Mouse (Mus musculus) stomach, postnatal 0 days (tissue): Measurements from ENCODE around the gene Nit2. TPM values are rescaled to one million over a fixed set of nuclear protein-coding genes. Genes with fewer than 3 reads are reported as not detected.
A peak's percentile ranks its signal among the peaks of the same experiment; 100 is the strongest.

Experiments used
- ATAC-seq: fragments of 200-750 bp; cut with Nextera tagmentation; 2 replicates; pipeline ENCODE4 v1.8.0; 2017; ENCODE audit not compliant: low FRiP score, low TSS enrichment
- DNase-seq: peaks from one replicate; pipeline ENCODE4 v3.0.0-alpha.2; 2016; ENCODE audit warnings: low spot score
- H3K27ac ChIP-seq: fragments of 300-500 bp; sonication (generic); replicated peaks from 2 replicates; pipeline ENCODE4 v1.5.1; 2014; ENCODE audit warnings: mild to moderate bottlenecking, control low read depth
- H3K27me3 ChIP-seq: fragments of 300-500 bp; sonication (generic); 2 replicates; pipeline ENCODE4 v1.6.1; 2014; ENCODE audit warnings: low read length; ENCODE audit not compliant: control insufficient read depth, insufficient read depth
- H3K36me3 ChIP-seq: fragments of 300-500 bp; sonication (generic); 2 replicates; pipeline ENCODE4 v1.6.1; 2014; ENCODE audit warnings: low read length, mixed read lengths; ENCODE audit not compliant: control insufficient read depth, insufficient read depth
- H3K4me1 ChIP-seq: fragments of 300-500 bp; sonication (generic); replicated peaks from 2 replicates; pipeline ENCODE4 v1.6.1; 2014; ENCODE audit warnings: antibody characterized with exemption; ENCODE audit not compliant: control insufficient read depth, insufficient read depth
- H3K4me2 ChIP-seq: fragments of 300-500 bp; sonication (generic); replicated peaks from 2 replicates; pipeline ENCODE4 v1.6.1; 2014; ENCODE audit warnings: low read depth, mild to moderate bottlenecking, control low read depth, moderate library complexity
- H3K4me3 ChIP-seq: fragments of 300-500 bp; sonication (generic); 2 replicates; pipeline ENCODE4 v1.5.1; 2014; ENCODE audit warnings: low read depth, low read length, control low read depth
- H3K9ac ChIP-seq: fragments of 300-500 bp; sonication (generic); 2 replicates; pipeline ENCODE4 v1.6.1; 2014; ENCODE audit warnings: mild to moderate bottlenecking, low read length, control low read depth, mixed read lengths
- H3K9me3 ChIP-seq: fragments of 300-500 bp; sonication (generic); 2 replicates; pipeline ENCODE4 v1.6.1; 2016; ENCODE audit warnings: low read length; ENCODE audit not compliant: control insufficient read depth
- CTCF ChIP-seq: IDR thresholded peaks from 2 replicates; pipeline ENCODE4 v1.5.1; 2016; ENCODE audit warnings: antibody characterized with exemption, low read depth, mild to moderate bottlenecking, moderate library complexity
- EP300 ChIP-seq: optimal IDR thresholded peaks from 2 replicates; pipeline ENCODE3; 2016; ENCODE audit warnings: antibody characterized with exemption
- WGBS: fragments of 180-500 bp; shearing (Covaris S2); extraction: QIAGEN DNeasy Blood & Tissue Kit; methylation state at CpG from one replicate; pipeline ENCODE4 v1.1.7; 2014; 5-methylcytosine and 5-hydroxymethylcytosine counted together
- polyA plus RNA-seq: library from polyadenylated mRNA; unstranded; fragments of >200 nt; fragmentation: Nextera tagmentation; extraction: Ambion mirVana; gene quantifications from 2 replicates; pipeline ENCODE4 v1.2.1, GENCODE M21; 2015

Gene Nit2
- polyA plus RNA-seq, 1 experiment from 2014 or later = 41.3 TPM

- H3K36me3 ChIP-seq = peaks cover 5% of the 10 kb centered on the region; the same call in 1 of the 2 replicates
- ATAC-seq = no peak
- H3K9me3 ChIP-seq = no peaks in the 10 kb centered on the region
- H3K9ac ChIP-seq = no peak overlapping the region
- no peak for DNase-seq
- no peak overlapping the region for H3K4me2 ChIP-seq
- TF ChIP-seq EP300 (no peak), CTCF (no peak)
- no peaks in the 10 kb centered on the region for H3K27me3 ChIP-seq
- no peak overlapping the region for H3K27ac ChIP-seq
- no peaks in the 10 kb centered on the region for H3K4me1 ChIP-seq
- 92% methylated on average over 8 of the region's 8 CpGs for WGBS
- no peak overlapping the region for H3K4me3 ChIP-seq
These were observed 4.0 kb upstream of the Nit2 start for GRCm38 (mm10) chr16:57171161-57171560.

DNA sequence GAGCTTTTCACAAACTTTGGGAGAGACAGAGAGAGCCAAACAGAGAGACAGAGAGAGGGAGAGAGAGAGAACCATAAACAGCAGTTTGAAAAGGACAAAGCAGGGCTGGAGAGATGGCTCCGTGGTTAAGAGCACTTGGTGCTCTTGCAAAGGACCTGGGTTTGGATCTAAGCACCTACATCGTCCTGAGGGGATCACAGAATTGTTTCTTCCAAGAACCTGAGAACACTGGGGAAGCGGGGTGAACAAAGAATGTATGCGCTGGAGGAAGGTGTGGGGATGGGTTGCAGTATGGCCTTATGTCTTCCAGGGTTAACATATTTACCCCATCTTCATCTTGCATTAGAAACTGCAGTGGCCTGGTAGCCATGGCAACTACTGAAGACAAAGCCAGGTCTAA, 1.1 kb upstream of the Nit2 start:
- Histone ChIP-seq H3K9ac (no peak overlapping the region), H3K27ac (no peak overlapping the region; the same call in 1 of the 2 replicates), H3K9me3 (no peaks in the 10 kb centered on the region), H3K27me3 (no peaks in the 10 kb centered on the region), H3K36me3 (peaks cover 5% of the 10 kb centered on the region; the same call in 1 of the 2 replicates), H3K4me3 (no peak overlapping the region), H3K4me2 (no peak overlapping the region), H3K4me1 (no peaks in the 10 kb centered on the region)
- no peak for DNase-seq
- TF ChIP-seq EP300 (no peak), CTCF (no peak)
- ATAC-seq = no peak
- WGBS = 74% methylated on average over 4 of the region's 4 CpGs

DNA sequence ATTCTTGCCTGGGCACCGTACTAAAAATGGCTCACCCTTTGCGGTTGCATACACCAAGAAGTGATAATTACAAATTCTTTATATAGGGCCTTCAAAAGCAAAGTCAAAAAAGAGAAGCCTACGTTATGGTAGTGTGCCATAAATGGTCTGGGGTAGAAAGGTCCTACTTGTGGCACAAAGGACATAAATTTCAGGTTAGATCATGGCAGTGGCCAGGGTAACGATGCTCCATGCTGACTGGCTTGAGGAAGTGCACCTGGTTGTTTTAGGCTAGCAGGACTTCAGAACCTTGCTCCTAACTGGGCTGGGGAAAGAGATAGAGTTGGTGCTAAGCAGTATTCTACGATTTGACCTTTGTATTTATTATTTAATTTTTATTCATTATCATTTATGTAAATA, 372 bp upstream of the Nit2 start:
- TF ChIP-seq EP300 (no peak), CTCF (no peak)

DNA sequence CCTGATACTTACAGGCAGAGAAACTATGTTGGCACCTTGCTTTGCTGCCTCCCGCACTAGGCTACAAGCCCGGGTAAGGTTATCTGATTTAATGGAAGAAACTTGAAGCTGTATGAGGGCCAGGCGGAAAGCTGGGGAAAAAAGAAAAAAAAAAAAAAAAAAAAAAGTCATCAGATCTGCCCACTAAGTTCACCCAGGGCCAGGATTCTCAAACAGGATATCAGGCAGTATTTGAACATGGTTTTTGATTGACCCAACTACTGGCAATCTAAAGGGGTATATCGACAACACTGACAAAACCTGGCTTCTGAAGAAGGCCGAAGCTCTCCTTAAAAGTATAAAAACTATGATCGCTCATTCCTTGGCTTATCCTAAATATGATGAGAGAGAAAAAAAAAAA, 1.1 kb downstream of the Nit2 start:
- Histone ChIP-seq H3K4me2 (peak overlapping the region; percentile 66), H3K9ac (no peak overlapping the region)
- 73% methylated on average over 6 of the region's 6 CpGs for WGBS

More for the DNA sequence above, 372 bp upstream of the Nit2 start:
- Histone ChIP-seq H3K27ac (peak overlapping the region; percentile 45; the same call in 1 of the 2 replicates), H3K36me3 (peaks cover 2% of the 10 kb centered on the region; the same call in 1 of the 2 replicates), H3K9me3 (no peaks in the 10 kb centered on the region), H3K4me3 (peak overlapping the region; percentile 71), H3K27me3 (no peaks in the 10 kb centered on the region), H3K4me2 (peak overlapping the region; percentile 66), H3K4me1 (no peaks in the 10 kb centered on the region), H3K9ac (no peak overlapping the region)
- 12% methylated on average over 5 of the region's 5 CpGs for WGBS
- ATAC-seq (peak; percentile 33), DNase-seq (no peak)

GRCm38 (mm10) chr16:57165157-57165556, 2.0 kb downstream of the Nit2 start:
- H3K4me3 ChIP-seq = no peak overlapping the region
- DNase-seq (no peak), ATAC-seq (no peak)
- H3K4me2 ChIP-seq = no peak overlapping the region
- H3K27me3 ChIP-seq = no peaks in the 10 kb centered on the region
- TF ChIP-seq CTCF = no peak
- TF ChIP-seq EP300 = no peak
- no peaks in the 10 kb centered on the region for H3K4me1 ChIP-seq
- H3K27ac ChIP-seq = no peak overlapping the region
- WGBS = 98% methylated on average over 5 of the region's 5 CpGs
- no peak overlapping the region for H3K9ac ChIP-seq
- no peaks in the 10 kb centered on the region for H3K36me3 ChIP-seq
- H3K9me3 ChIP-seq = no peaks in the 10 kb centered on the region

More for the DNA sequence above, 1.1 kb downstream of the Nit2 start:
- Histone ChIP-seq H3K4me3 (no peak overlapping the region), H3K36me3 (no peaks in the 10 kb centered on the region), H3K27me3 (no peaks in the 10 kb centered on the region), H3K9me3 (no peaks in the 10 kb centered on the region), H3K27ac (no peak overlapping the region), H3K4me1 (no peaks in the 10 kb centered on the region)
- ATAC-seq = no peak
- no peak for TF ChIP-seq CTCF
- TF ChIP-seq EP300 = no peak
- no peak for DNase-seq

DNA sequence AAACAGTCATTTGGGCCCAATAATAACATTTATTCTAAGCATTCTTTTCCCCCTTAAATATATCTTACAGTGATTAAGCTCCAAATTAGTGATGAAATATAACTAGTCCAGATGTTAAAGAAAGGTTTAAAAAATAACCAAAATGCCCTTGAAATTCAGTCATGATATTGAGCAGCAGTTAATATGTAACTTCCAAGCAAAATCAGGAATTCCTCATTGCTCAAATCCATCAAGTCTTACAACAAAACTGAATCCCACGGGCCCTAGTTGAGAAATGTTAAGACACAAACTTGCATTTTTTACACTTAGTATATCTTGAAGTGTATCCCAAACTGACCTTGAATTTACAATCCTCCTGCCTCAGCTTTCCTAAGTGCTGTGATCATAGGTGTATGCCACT, 3.4 kb downstream of the Nit2 start:
- TF ChIP-seq CTCF (no peak), EP300 (no peak)
- Histone ChIP-seq H3K9ac (no peak overlapping the region), H3K9me3 (no peaks in the 10 kb centered on the region), H3K4me3 (no peak overlapping the region), H3K4me2 (no peak overlapping the region), H3K4me1 (no peaks in the 10 kb centered on the region), H3K36me3 (no peaks in the 10 kb centered on the region; the same call in 1 of the 2 replicates), H3K27ac (no peak overlapping the region), H3K27me3 (no peaks in the 10 kb centered on the region)
- WGBS = 77% methylated on average over 1 of the region's 1 CpGs
- ATAC-seq (no peak), DNase-seq (no peak)
